ENCODE assay signal across 23 mouse cellular contexts in the genomic region with DNA sequence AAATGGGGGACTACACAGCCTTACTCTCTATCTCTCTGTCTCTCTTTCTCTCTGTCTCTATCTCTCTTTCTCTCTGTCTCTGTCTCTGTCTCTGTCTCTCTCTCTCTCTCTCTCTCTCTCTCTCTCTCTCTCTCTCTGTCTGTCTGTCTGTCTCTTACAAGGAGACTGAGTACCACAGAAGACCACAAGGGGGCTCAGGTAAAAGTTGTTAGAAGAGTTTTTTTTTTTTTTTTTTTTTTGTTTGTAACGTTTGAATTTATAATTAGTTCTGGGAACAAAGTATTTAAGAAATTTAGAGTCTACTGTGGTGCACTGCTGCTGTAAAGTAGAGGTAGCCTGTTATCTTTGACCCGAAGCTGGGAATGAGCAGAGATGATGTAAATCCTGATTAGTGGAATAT.
DNase-seq lines count a peak whose midpoint lies in the region; ATAC-seq and TF ChIP-seq lines count a peak whose summit lies in the region.
"Had no signal": no experiment of that assay in that cellular context is flagged by ENCODE, and none has a peak within 500 bp of the region (broad histone marks: within the 10 kb centered on the region; RNA-seq: fewer than 3 reads in every experiment).

No protein-coding gene starts in this region.

- H3K27me3 ChIP-seq in heart, adult 2 months (ENCODE audit: control insufficient read depth, insufficient read depth, low read length): no peaks in the 10 kb centered on the region
- H3K27me3 ChIP-seq in midbrain, postnatal 0 days (ENCODE audit: insufficient read depth, low read length): no peaks in the 10 kb centered on the region
- H3K27me3 ChIP-seq in midbrain, embryonic 10.5 days (ENCODE audit: low read depth, poor library complexity, severe bottlenecking): no peaks in the 10 kb centered on the region
- H3K27me3 ChIP-seq: embryonic facial prominence, embryonic 12.5 days; embryonic facial prominence, embryonic 15.5 days; hindbrain, embryonic 13.5 days; intestine, embryonic 15.5 days had no signal

- H3K27ac ChIP-seq in heart, adult 2 months: no peak overlapping the region
- H3K27ac ChIP-seq in midbrain, postnatal 0 days (ENCODE audit: low read depth, low read length): no peak overlapping the region
- no peak overlapping the region for H3K27ac ChIP-seq in midbrain, embryonic 10.5 days (replicated peaks)
- H3K27ac ChIP-seq in gastrocnemius, adult 2 months: no peak overlapping the region
- H3K27ac ChIP-seq: embryonic facial prominence, embryonic 12.5 days; embryonic facial prominence, embryonic 15.5 days; hindbrain, embryonic 10.5 days; hindbrain, embryonic 13.5 days; intestine, embryonic 15.5 days had no signal

- H3K36me3 ChIP-seq in heart, adult 2 months (ENCODE audit: control insufficient read depth, insufficient read depth, low read length): no peaks in the 10 kb centered on the region
- no peaks in the 10 kb centered on the region for H3K36me3 ChIP-seq in midbrain, postnatal 0 days (ENCODE audit: insufficient read depth, low read length)
- H3K36me3 ChIP-seq in midbrain, embryonic 10.5 days: no peaks in the 10 kb centered on the region
- H3K36me3 ChIP-seq: embryonic facial prominence, embryonic 12.5 days; embryonic facial prominence, embryonic 15.5 days; hindbrain, embryonic 10.5 days; hindbrain, embryonic 13.5 days; intestine, embryonic 15.5 days had no signal

- H3K4me1 ChIP-seq in heart, adult 2 months (ENCODE audit: control insufficient read depth, insufficient read depth, low read length): no peaks in the 10 kb centered on the region
- no peaks in the 10 kb centered on the region for H3K4me1 ChIP-seq in midbrain, postnatal 0 days (ENCODE audit: insufficient read depth, low read length)
- no peaks in the 10 kb centered on the region for H3K4me1 ChIP-seq in midbrain, embryonic 10.5 days
- H3K4me1 ChIP-seq: embryonic facial prominence, embryonic 12.5 days; embryonic facial prominence, embryonic 15.5 days; hindbrain, embryonic 10.5 days; hindbrain, embryonic 13.5 days; intestine, embryonic 15.5 days had no signal

- no peak overlapping the region for H3K4me3 ChIP-seq in heart, adult 2 months
- no peak overlapping the region for H3K4me3 ChIP-seq in midbrain, postnatal 0 days (ENCODE audit: low read depth, low read length)
- no peak overlapping the region for H3K4me3 ChIP-seq in midbrain, embryonic 10.5 days
- H3K4me3 ChIP-seq in gastrocnemius, adult 2 months: no peak overlapping the region
- H3K4me3 ChIP-seq: embryonic facial prominence, embryonic 12.5 days; embryonic facial prominence, embryonic 15.5 days; hindbrain, embryonic 10.5 days; hindbrain, embryonic 13.5 days; intestine, embryonic 15.5 days had no signal

- WGBS in heart, adult 2 months: 47% methylated on average over 2 of the region's 2 CpGs
- WGBS in midbrain, postnatal 0 days: 67% methylated on average over 2 of the region's 2 CpGs
- WGBS in midbrain, embryonic 10.5 days: 70% methylated on average over 2 of the region's 2 CpGs

- no peak overlapping the region for H3K4me2 ChIP-seq in midbrain, postnatal 0 days (ENCODE audit: low read depth, low read length, poor library complexity, severe bottlenecking)
- H3K4me2 ChIP-seq: embryonic facial prominence, embryonic 12.5 days; embryonic facial prominence, embryonic 15.5 days; heart, embryonic 11.5 days; hindbrain, embryonic 13.5 days; intestine, embryonic 15.5 days had no signal

- DNase-seq in heart, adult 2 months: no peak
- no peak for DNase-seq in heart, postnatal 36 days
- DNase-seq in midbrain, postnatal 0 days (ENCODE audit: low spot score): no peak
- no peak for DNase-seq in midbrain, embryonic 10.5 days (ENCODE audit: low spot score)
- peak; percentile 15 for DNase-seq in ZHBTc4 (ENCODE audit: low read depth, low spot score)
- no peak for DNase-seq in gastrocnemius, adult 2 months
- DNase-seq: adrenal gland, adult 2 months; adrenal gland, postnatal 14 days; cerebellum, adult 11 months; cerebellum, adult 2 months; cerebellum, adult 9-11 months; cerebellum, postnatal 25 days; forebrain, postnatal 0 days; gastrocnemius, postnatal 10 days; gastrocnemius, postnatal 36 days had no signal

- 0 out of 2 replicates have a peak, but pooled peaks have one; percentile 11 for TF ChIP-seq CTCF in heart, adult 2 months (IDR thresholded peaks at IDR 0.05)
- TF ChIP-seq CTCF in midbrain, postnatal 0 days (IDR thresholded peaks at IDR 0.05): peak; percentile 24; the same call in 1 of the 2 replicates
- TF ChIP-seq CTCF in gastrocnemius, adult 2 months (IDR thresholded peaks at IDR 0.05): no peak

- H3K9ac ChIP-seq in heart, adult 2 months (ENCODE audit: low read depth, low read length): no peak overlapping the region
- H3K9ac ChIP-seq in midbrain, postnatal 0 days (replicated peaks; ENCODE audit: low read length, poor library complexity, severe bottlenecking): no peak overlapping the region
- H3K9ac ChIP-seq: embryonic facial prominence, embryonic 12.5 days; embryonic facial prominence, embryonic 15.5 days; forebrain, postnatal 0 days; hindbrain, embryonic 13.5 days; intestine, embryonic 15.5 days had no signal

- TF ChIP-seq POLR2A in heart, adult 2 months (IDR thresholded peaks at IDR 0.05; ENCODE audit: insufficient read depth, low read depth, low read length): no peak

- ATAC-seq in midbrain, postnatal 0 days (ENCODE audit: low FRiP score): no peak
- ATAC-seq: forebrain, embryonic 14.5 days; forebrain, postnatal 0 days; hindbrain, embryonic 16.5 days; intestine, embryonic 15.5 days had no signal

- intact Hi-C loops in heart, adult 2 months (cut with DNase I): no loop called here
- intact Hi-C loops in heart, postnatal 36 days (cut with DNase I): no loop called here
- intact Hi-C loops in gastrocnemius, adult 2 months (cut with DNase I): no loop called here

- H3K79me2 ChIP-seq in heart, adult 2 months (replicated peaks; ENCODE audit: control insufficient read depth, insufficient read depth, low read length): no peaks in the 10 kb centered on the region

- TF ChIP-seq EP300 in heart, adult 2 months (IDR thresholded peaks at IDR 0.05; ENCODE audit: insufficient read depth, low read depth, low read length): no peak

- no peaks in the 10 kb centered on the region for H3K9me3 ChIP-seq in midbrain, postnatal 0 days (ENCODE audit: low read length)
- no peaks in the 10 kb centered on the region for H3K9me3 ChIP-seq in midbrain, embryonic 10.5 days (replicated peaks)
- H3K9me3 ChIP-seq: embryonic facial prominence, embryonic 12.5 days; embryonic facial prominence, embryonic 15.5 days; hindbrain, embryonic 10.5 days; hindbrain, embryonic 13.5 days; intestine, embryonic 15.5 days had no signal
